Mouse (Mus musculus): ENCODE measurements at regions not wholly inside any gene's neighbourhood (a gene's known extent, or its start where the extent isn't known, plus 50 kb on each side); places are given as distances from the start of the nearest gene placed in this dataset.

GRCm38 (mm10) chr13:97631872-97632402, 128.5 kb downstream of the Gm10260 start:
- Histone ChIP-seq H3K27me3 (ENCODE audit: control insufficient read depth, insufficient read depth, low read length) (no peaks in the 10 kb centered on the region), H3K27ac (replicated peaks; ENCODE audit: insufficient read depth, low read depth, low read length) (no peak overlapping the region), H3K79me2 (ENCODE audit: control insufficient read depth, insufficient read depth, low read length) (no peaks in the 10 kb centered on the region), H3K36me3 (ENCODE audit: control insufficient read depth, insufficient read depth, low read length) (no peaks in the 10 kb centered on the region), H3K9ac (ENCODE audit: low read depth, low read length) (no peak overlapping the region), H3K4me1 (ENCODE audit: control insufficient read depth, insufficient read depth, low read length) (no peaks in the 10 kb centered on the region), H3K4me3 (ENCODE audit: insufficient read depth, low read depth, low read length) (no peak overlapping the region)
- no peak for DNase-seq (ENCODE audit: extremely low read depth, low read depth, low spot score)
- TF ChIP-seq POLR2A (IDR thresholded peaks at IDR 0.05; ENCODE audit: extremely low read depth, insufficient read depth, low read length) (no peak), CTCF (IDR thresholded peaks at IDR 0.05; ENCODE audit: low read depth, low read length) (no peak)
- WGBS = 84% methylated on average over 13 of the region's 13 CpGs

DNA sequence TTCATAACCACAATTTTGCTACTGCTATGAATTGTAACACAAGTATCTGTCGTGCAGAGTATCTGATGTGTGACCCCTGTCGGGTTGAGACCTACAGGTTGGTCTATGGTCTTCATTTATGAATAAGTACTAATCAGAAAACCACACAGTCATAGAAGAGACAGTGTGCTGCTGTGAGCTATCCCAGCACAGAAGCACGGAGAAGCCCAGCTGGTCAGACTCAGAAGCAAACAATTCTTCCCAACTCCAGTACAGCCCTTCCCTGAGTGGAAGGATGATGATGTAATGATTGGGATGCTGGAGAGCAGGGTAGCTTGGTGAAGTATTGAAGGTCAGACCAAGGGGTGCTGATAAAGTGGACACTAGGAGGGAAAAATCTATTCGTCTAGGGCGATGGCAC, 129.5 kb downstream of the Gm10260 start:
- Histone ChIP-seq H3K27me3 (ENCODE audit: control insufficient read depth, insufficient read depth, low read length) (no peaks in the 10 kb centered on the region), H3K9ac (ENCODE audit: low read depth, low read length) (no peak overlapping the region), H3K79me2 (ENCODE audit: control insufficient read depth, insufficient read depth, low read length) (no peaks in the 10 kb centered on the region), H3K36me3 (ENCODE audit: control insufficient read depth, insufficient read depth, low read length) (no peaks in the 10 kb centered on the region), H3K4me3 (ENCODE audit: insufficient read depth, low read depth, low read length) (no peak overlapping the region), H3K4me1 (ENCODE audit: control insufficient read depth, insufficient read depth, low read length) (no peaks in the 10 kb centered on the region), H3K27ac (replicated peaks; ENCODE audit: insufficient read depth, low read depth, low read length) (no peak overlapping the region)
- no peak for DNase-seq (ENCODE audit: extremely low read depth, low read depth, low spot score)
- TF ChIP-seq CTCF (IDR thresholded peaks at IDR 0.05; ENCODE audit: low read depth, low read length) = no peak
- no peak for TF ChIP-seq POLR2A (IDR thresholded peaks at IDR 0.05; ENCODE audit: extremely low read depth, insufficient read depth, low read length)
- WGBS = 77% methylated on average over 5 of the region's 5 CpGs

DNA sequence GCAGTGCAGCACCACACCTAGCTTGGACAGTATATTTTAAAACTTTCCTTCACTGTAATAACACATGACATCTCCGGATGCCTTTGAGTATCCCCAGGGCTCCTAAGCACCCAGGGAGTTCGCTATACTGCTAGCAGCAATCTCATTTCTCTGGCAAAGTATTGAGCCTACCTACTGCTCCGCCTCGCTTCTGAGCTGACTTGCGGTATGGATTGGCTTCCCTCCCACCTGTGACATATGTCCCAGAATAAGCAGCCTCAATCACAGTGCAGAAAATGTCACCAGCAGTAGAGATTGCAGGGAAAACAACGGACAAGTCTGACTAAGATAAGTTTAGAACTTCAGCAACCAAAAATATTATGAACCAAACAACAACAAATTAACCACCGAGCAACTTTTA, 131.8 kb downstream of the Gm10260 start:
- Histone ChIP-seq H3K27ac (replicated peaks; ENCODE audit: insufficient read depth, low read depth, low read length) (no peak overlapping the region), H3K4me1 (ENCODE audit: control insufficient read depth, insufficient read depth, low read length) (no peaks in the 10 kb centered on the region), H3K4me3 (ENCODE audit: insufficient read depth, low read depth, low read length) (no peak overlapping the region), H3K9ac (ENCODE audit: low read depth, low read length) (no peak overlapping the region), H3K36me3 (ENCODE audit: control insufficient read depth, insufficient read depth, low read length) (no peaks in the 10 kb centered on the region), H3K79me2 (ENCODE audit: control insufficient read depth, insufficient read depth, low read length) (no peaks in the 10 kb centered on the region), H3K27me3 (ENCODE audit: control insufficient read depth, insufficient read depth, low read length) (no peaks in the 10 kb centered on the region)
- TF ChIP-seq CTCF (IDR thresholded peaks at IDR 0.05; ENCODE audit: low read depth, low read length) (no peak), POLR2A (IDR thresholded peaks at IDR 0.05; ENCODE audit: extremely low read depth, insufficient read depth, low read length) (no peak)
- DNase-seq (ENCODE audit: extremely low read depth, low read depth, low spot score) = no peak
- WGBS = 92% methylated on average over 7 of the region's 7 CpGs

DNA sequence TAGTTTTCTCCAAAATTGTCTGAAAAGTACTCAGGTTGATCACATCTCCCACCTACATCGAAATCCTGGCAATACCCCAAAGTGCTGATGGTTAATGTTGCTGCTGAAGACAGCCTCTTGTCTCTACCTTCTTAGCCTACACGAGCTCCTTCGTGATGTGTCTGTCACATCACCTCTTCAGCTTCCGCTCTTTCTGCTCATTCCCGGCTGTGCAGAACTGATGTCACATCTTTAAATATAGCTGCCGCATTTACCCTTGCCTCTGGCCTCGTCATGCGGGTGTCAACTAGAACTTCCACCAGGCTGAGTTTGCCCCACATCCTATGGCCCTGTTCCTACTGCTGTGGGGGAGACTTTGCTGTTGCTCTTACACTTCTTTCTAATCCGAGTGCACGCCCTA, 133.2 kb downstream of the Gm10260 start:
- Histone ChIP-seq H3K4me3 (ENCODE audit: insufficient read depth, low read depth, low read length) (no peak overlapping the region), H3K79me2 (ENCODE audit: control insufficient read depth, insufficient read depth, low read length) (no peaks in the 10 kb centered on the region), H3K27ac (replicated peaks; ENCODE audit: insufficient read depth, low read depth, low read length) (no peak overlapping the region), H3K4me1 (ENCODE audit: control insufficient read depth, insufficient read depth, low read length) (no peaks in the 10 kb centered on the region), H3K27me3 (ENCODE audit: control insufficient read depth, insufficient read depth, low read length) (no peaks in the 10 kb centered on the region), H3K36me3 (ENCODE audit: control insufficient read depth, insufficient read depth, low read length) (no peaks in the 10 kb centered on the region), H3K9ac (ENCODE audit: low read depth, low read length) (no peak overlapping the region)
- no peak for DNase-seq (ENCODE audit: extremely low read depth, low read depth, low spot score)
- TF ChIP-seq POLR2A (IDR thresholded peaks at IDR 0.05; ENCODE audit: extremely low read depth, insufficient read depth, low read length) (no peak), CTCF (IDR thresholded peaks at IDR 0.05; ENCODE audit: low read depth, low read length) (no peak)
- WGBS = 91% methylated on average over 10 of the region's 10 CpGs

GRCm38 (mm10) chr13:97626786-97627185, 133.6 kb downstream of the Gm10260 start:
- Histone ChIP-seq H3K9ac (ENCODE audit: low read depth, low read length) (no peak overlapping the region), H3K79me2 (ENCODE audit: control insufficient read depth, insufficient read depth, low read length) (no peaks in the 10 kb centered on the region), H3K27me3 (ENCODE audit: control insufficient read depth, insufficient read depth, low read length) (no peaks in the 10 kb centered on the region), H3K4me1 (ENCODE audit: control insufficient read depth, insufficient read depth, low read length) (no peaks in the 10 kb centered on the region), H3K36me3 (ENCODE audit: control insufficient read depth, insufficient read depth, low read length) (no peaks in the 10 kb centered on the region), H3K27ac (replicated peaks; ENCODE audit: insufficient read depth, low read depth, low read length) (no peak overlapping the region), H3K4me3 (ENCODE audit: insufficient read depth, low read depth, low read length) (no peak overlapping the region)
- no peak for TF ChIP-seq POLR2A (IDR thresholded peaks at IDR 0.05; ENCODE audit: extremely low read depth, insufficient read depth, low read length)
- no peak for TF ChIP-seq CTCF (IDR thresholded peaks at IDR 0.05; ENCODE audit: low read depth, low read length)
- no peak for DNase-seq (ENCODE audit: extremely low read depth, low read depth, low spot score)
- 60% methylated on average over 5 of the region's 5 CpGs for WGBS

DNA sequence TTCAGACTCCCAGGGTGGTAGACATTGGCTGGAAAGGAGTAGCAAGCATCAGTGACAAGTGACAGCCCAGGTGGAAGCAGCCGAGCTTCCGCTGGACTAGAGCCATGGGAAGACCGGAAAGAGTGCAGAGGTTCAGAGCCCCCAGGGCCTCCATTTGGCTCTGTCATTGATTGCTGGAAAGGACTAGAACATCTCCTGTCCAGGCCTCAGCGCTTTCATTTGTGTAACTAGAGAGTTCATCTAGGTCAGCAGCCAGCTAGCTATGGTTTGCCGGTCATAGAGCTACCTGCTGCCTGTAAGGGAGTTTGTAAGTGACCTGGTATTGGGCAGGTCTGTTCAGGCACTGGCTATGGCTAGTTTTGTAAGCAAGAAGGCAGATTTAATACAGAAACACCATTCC, 134.3 kb downstream of the Gm10260 start:
- Histone ChIP-seq H3K36me3 (ENCODE audit: control insufficient read depth, insufficient read depth, low read length) (no peaks in the 10 kb centered on the region), H3K4me1 (ENCODE audit: control insufficient read depth, insufficient read depth, low read length) (no peaks in the 10 kb centered on the region), H3K9ac (ENCODE audit: low read depth, low read length) (no peak overlapping the region), H3K27ac (replicated peaks; ENCODE audit: insufficient read depth, low read depth, low read length) (no peak overlapping the region), H3K27me3 (ENCODE audit: control insufficient read depth, insufficient read depth, low read length) (no peaks in the 10 kb centered on the region), H3K79me2 (ENCODE audit: control insufficient read depth, insufficient read depth, low read length) (no peaks in the 10 kb centered on the region), H3K4me3 (ENCODE audit: insufficient read depth, low read depth, low read length) (no peak overlapping the region)
- DNase-seq (ENCODE audit: extremely low read depth, low read depth, low spot score) = no peak
- WGBS = 57% methylated on average over 5 of the region's 5 CpGs
- TF ChIP-seq POLR2A (IDR thresholded peaks at IDR 0.05; ENCODE audit: extremely low read depth, insufficient read depth, low read length) (no peak), CTCF (IDR thresholded peaks at IDR 0.05; ENCODE audit: low read depth, low read length) (no peak)

Data from liver, adult 2 months (tissue).